Mouse (Mus musculus) cerebellum, postnatal 25 days (tissue): Measurements from ENCODE around the gene Tspan10.
"Not testable (repeated sequence)": the region's sequence is repeated elsewhere in the genome, so short reads cannot be mapped to it uniquely, and the experiment has no call there.

Source experiments
- DNase-seq, 2 experiments: peaks; one replicate each; pipeline ENCODE4 v3.0.0; 2021; ENCODE audit warnings: mixed read lengths in 2 of 2

The Tspan10 gene

DNA sequence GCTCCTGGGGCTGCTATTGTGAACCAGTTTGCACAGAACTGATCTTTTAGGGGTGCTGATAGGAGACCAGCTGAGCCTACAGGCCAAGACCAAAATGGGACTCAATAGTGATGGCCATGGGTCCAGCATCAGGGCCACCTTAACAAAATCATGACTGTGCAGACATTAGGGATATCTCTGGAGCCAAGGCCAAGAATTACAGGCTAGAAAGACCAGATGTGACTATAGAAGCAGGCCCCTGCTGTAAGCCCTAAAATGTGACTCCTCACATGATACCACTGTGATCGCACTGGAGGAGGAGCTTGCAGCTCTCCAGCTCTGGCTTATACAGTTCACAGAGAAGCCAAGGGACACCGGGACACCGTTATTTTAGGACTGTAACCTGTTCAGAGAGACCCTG, at the start of gene Tspan10:
TSS of gene Tspan10 (plus strand) at position 301 of the 400 bp plus-strand sequence.
- no peak for DNase-seq

DNA sequence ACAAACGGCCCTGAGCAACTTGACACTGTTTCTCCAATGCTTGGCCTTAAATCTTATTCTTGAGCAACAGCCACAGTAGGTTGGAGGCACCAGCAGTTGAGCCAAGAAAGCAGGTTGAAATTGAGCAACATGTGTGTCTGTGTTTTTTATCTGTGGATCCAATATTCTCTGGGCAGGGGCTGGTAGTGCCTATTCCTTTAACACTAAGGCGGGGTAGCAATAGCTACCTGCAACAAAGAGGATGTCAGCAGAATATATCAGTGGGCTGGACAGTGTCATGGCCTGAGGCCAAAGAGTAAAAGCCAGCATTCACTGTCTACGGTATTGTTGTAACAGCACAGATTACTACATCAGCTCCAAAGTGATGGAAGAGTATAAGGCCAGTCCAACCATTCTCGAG, 46.8 kb upstream of the Tspan10 start:
- no peak for DNase-seq

DNA sequence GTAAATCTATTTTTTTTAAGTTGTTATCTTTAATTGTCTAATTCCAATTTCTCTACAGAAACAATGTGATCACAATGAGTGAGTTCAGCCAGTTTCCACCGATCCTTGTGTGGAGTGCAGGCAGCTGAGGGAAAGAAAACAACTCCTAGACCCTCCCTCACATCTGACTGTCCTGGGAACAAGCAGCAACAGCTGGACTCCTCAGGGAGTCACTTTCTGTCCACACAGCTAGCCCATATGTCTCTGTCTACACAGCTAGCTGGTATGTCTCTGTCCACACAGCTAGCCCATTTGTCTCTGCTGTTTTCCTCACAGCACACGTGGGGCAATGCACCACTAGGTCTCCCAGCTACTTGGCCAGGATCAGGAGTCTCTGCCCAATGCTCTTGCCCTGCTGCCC, 44.8 kb upstream of the Tspan10 start:
- no peak for DNase-seq

DNA sequence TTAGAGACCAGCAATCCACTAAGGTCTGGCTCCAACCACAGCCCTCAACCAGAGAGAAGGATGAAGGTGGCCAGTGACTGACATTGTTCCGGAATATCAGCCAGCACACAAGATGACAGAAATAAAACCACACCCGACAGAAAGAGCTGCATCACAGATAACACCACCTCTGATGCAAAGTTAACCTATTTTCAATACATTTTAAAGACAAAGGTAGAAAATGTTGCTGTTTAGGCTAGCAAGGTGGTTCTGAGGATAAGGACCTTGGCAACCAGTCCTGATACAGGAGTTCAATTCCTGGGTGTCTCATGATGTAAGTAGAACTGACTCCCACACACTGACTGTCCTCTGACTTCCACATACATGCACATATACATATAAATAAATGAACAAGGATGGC, 43.1 kb upstream of the Tspan10 start:
- DNase-seq, result no peak

DNA sequence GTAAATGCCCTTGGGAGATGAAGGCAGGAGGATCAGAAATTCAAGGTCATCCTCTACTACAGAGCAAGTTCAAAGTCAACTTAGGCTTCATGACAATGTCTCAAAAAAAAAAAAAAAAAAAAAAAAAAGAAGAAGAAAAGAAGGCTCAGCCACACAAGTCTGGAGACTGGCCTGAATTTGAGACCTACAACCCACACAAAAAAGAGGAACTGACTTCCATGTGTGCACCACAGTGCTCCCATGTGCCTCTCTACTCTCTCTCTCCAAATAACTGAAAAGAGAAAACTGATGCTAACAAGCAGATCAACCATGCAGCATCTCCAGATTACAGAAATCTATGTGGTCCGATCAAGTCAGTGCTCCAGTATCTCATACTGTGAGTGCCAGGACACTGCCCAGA, 37.6 kb upstream of the Tspan10 start:
- DNase-seq, result no peak

DNA sequence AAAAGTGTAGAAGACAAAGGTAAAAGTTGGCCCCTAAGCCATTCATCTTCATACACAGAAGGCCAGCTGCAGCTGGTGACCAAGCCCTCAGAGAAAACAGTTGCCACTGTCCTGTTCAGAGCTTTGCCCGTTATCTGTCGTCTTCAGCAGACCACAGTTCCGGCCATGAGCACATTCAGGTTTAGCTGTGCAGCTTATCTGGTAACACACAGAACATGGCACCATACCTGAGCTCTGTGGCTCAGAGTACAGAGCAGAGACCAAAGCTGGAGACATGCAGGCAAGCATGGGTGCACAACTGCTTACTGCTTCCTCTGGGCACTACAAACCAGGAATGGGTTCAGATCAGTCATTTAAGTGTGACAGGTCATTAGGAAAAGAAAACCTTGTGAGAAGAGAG, 36.6 kb upstream of the Tspan10 start:
- DNase-seq, result no peak

DNA sequence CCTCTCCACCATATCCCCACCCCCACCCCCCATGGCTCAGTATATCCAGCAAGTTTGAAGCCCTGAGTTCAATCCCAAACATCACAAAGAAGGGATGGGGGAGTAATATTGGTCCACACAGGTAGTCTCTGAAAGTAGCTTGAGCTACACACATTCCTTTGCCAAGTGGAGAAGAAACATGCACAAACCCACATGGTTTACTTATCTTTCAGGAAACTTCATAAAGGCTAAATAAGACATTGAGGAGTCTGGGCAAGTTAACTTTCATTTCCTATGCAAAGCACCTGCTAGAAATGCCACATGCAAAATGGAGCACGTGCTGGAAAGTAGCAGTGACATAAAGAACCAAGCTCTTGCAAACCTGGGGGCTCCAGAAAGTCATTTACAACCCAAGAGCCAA, 36.0 kb upstream of the Tspan10 start:
- DNase-seq, result no peak

DNA sequence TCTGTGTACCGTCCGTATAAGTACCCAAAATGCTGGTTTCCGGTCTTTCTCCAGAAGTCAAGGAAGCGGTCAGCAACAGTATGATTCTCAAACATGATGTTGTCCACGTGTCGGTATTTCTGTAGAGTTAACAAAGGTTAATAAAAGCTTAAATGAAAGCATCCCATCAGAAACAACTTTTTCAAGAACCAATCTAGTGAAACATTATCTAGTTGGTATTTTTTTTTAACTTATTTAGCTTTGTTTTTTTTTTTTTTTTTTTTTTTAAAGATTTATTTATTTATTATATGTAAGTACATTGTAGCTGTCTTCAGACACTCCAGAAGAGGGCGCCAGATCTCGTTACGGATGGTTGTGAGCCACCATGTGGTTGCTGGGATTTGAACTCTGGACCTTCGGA, 28.8 kb upstream of the Tspan10 start:
- not testable (repeated sequence) for DNase-seq

DNA sequence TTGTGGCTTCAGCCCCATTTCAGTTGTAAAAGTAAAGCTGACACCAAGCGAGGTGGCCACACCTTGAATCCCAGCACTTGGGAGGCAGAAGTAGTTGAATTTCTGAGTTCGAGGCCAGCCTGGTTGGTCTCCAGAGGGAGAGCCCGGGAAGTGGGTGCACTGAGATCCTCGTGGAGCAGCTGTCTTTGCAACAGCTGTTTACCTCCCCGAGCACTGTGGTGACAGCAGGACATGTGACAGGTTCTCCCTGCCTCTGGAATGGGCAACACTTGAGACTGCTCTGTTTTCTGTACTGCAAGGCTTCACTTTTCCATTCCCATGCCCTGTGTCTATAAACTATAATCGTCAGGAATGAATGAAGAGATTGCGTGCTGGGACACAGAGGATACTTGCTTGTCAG, 24.6 kb upstream of the Tspan10 start:
- no peak for DNase-seq

DNA sequence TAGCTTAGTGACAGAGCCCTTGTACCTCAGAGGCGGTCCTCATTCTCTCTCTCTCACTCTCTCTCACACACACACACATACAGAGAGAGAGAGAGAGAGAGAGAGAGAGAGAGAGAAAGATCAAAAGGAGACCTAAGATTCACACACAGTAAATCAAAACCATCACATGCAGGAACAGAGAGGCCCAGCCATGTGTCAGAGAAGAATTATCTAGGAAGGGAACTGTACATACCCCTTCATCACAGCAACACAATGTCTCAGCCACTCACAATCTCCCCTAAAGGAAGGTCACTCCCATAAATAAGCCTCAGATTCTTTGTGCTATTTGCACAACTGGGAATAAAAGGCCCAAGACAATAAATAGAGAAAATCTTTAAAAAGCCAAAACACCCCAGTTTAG, 23.9 kb upstream of the Tspan10 start:
- no peak for DNase-seq

DNA sequence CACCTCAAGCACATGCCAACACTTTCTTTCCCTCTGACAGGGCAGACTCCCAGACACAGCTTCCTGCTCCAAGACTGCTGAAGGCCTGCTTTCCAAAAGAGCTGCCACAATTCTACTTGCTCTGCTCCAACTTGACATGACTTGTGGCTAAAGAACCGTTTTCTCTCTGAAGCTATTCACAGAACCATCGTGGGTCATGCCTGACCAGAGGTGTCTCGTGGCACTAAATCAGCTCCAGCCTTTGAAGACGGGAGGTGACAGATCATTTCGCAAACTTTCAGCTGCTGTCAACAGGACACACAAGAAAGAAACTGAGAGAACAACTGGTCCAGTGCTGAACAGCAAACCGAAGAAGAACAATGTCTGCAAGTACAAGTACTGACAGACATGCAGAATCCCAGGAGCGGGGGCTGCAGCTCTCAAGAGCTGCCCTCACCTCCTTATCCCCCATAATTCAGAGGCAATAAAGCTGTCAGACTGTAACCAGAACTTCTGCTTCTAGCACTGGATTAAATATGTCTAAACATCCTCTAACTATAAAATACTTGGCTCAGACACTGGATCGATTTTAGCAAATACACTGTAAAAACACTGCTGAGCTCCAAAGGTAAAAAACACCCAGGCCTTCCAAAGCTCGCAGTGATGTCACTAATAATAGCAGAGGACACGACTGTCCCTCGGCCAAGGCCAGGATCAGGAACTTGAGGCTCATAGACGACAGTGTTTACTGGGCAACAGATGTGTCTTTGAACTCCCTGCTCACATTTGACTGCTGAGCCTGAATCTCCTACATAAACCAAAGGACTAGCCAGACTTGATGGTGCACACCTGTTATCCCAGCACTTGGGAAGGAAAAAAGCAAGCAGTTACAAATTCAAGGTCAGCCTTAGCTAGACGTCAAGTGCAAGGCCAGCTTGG, 19.5 kb upstream of the Tspan10 start:
- DNase-seq, result no peak

DNA sequence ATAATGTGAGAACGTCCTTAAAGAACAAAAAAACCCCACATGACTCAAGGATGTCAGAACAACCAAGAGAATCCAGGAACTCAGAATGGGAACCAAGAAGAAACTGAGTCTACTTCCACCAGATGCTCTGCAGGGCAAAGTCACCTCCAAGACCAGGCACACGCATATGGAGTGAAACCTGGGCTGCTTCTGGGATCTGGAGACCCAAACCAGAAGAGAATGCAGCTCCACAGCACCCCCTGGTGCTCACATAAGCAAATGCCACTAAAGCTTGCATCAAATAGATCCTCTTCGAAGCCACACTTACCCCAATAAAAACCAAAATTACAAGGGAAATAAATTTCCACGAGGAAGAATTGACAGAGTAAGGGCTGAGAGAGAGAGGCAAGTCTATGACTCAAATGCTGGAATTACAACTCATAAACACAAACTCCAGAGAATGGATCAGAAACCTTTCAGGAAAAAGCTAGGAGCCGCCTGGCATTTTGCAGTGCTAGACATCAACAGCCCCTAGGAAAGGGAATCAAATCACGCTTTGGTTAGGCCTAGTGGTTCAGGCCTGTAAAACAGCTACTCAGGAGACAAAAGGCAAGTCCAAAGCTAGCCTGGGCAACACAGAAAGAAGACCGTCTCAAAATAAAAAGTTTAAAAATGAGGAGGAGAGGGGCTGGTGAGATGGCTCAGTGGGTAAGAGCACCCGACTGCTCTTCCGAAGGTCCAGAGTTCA, 18.7 kb upstream of the Tspan10 start:
- peak; percentile 69 to 79 for DNase-seq

DNA sequence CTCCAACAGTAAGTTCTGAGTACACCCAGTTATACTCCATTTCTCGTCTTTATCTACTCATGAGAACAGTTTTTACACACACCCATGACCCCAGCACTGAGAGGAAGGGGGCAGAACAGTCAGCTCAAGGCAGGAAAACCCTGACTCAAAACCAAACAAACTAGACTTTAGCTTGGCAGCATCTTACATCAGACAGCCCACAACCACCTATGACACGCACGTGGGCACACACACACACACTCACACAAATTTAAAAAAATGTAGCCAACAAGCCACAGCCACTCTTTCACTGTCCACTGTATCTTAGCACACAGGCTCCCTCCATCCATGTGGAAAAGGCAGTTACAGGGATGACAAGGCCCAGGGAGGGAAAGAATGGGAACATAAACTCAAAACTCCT, 15.7 kb upstream of the Tspan10 start:
- no peak for DNase-seq

DNA sequence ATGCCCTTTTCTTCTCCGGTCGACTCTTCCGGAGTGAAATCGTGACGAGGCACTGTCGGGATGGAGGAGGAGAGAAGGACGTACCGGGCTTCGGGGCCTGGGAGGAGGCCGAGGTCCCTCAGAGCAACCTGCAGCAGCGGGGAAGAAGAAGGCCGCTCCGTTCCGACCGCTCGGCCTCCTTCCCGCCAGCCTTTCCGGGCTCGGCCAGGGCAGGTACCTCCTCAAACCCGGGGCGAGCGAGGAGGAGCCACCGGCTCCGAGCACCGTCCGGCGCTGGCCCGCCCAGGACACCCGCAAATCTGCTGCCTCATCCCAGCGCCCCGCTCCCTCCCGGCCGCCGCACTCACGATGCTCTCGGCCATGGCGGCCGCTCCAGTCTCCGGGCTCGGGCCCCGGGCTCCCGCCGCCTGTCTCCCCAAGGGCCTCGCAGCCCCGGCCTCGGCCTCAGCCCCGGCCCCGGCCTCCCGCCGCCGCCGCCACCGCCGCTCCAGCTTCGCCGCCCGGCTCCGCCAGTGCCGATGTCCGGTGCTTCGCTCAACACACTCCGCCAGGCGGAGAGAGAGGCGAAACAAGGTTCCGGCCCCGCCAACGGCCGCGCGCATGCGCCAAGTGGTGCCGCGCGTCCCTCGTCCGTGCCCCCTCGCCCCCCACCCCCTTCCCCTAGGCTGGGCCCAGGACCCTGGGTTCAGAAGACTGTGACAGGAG, 5.1 kb upstream of the Tspan10 start, which contains the start of gene Nploc4:
TSS of gene Nploc4 (minus strand) at position 557 of the 705 bp plus-strand sequence.
- peak; percentile 92 to 93 for DNase-seq

DNA sequence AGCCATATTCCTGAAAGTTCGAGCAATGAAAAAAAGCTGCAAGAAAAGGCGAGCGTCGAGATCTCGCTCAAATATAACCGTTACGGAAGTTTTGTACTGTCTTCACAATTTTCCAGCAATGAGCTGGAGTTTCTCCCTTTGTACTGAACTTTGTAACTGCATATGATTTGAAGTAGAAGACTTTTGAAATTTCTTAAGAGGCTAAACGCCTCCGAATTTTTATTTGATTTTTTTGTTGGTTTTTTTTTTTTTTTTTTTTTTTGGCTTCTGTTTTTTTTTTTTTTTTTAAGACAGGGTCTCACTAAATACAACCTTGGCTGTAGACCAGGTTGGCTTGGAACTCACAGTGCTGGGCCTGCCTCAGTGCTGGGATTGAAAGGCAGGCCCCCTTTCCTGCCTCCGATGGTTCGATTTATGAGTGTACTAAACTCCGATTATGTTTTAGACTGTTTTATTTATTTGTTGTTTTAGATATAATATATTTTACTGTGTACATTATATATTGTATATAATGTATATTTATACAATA, 4.5 kb upstream of the Tspan10 start:
- no peak for DNase-seq

DNA sequence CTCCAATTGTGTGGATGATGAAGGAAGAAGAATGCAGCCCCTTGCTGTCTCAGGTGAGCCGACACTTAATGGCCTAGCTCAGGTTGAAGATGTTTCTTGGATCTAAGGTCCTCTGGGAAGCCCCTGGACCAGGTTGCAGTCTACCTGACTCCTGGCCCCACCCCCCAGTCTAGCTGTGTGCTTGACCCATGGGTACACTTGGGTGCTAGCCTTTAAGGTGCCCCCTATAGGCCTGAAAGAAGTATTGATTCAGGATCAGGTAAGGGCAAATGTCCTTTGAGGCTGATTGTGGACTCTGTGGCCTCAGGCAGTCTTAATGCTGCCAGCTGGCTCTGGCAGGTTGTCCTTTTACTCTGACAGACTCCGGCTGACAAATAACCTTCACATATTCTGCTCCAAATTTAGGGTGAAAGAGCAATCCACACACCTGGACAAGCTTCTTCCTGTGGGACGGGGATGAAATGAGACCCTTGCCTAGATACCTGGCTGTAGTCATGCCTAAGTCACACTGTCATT, 379 bp downstream of the Tspan10 start:
- DNase-seq, result no peak

DNA sequence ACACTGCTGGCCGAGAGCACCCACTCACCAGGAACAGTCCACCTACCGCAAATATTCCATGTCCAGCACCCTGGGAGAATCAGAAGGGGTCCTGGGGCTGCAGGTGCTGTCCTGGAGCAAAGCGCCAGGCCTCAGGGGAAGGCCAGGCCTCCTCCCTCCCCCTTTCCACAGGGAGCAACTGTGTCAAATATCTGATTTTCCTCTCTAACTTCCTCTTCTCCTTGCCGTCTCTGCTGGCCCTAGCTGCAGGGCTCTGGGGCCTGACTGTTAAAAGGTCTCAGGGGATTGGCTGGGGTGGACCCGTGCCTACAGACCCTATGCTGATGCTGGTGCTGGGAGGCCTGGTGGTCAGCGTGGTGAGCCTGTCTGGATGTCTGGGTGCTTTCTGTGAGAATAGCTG, 1.7 kb downstream of the Tspan10 start:
- DNase-seq, result no peak

DNA sequence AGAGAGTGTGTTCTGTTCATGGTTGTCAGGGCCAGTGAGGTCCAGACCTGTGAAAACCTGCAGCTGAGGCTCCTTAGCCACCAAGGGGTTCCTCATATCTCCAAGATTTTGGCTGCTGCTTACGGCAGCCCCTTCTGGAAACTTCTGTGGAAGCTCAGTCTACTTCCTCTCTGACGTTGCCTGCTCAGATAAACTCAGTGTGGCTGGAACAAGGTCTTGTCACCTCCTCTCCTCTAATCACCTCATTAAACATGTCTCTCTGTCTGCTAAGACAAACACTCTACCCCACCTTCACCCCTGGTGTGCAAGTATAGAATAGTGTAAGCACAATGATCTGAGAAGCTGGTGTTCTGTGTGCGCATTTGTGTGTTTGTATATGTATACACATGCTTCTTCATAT, 3.0 kb downstream of the Tspan10 start:
- no peak for DNase-seq

DNA sequence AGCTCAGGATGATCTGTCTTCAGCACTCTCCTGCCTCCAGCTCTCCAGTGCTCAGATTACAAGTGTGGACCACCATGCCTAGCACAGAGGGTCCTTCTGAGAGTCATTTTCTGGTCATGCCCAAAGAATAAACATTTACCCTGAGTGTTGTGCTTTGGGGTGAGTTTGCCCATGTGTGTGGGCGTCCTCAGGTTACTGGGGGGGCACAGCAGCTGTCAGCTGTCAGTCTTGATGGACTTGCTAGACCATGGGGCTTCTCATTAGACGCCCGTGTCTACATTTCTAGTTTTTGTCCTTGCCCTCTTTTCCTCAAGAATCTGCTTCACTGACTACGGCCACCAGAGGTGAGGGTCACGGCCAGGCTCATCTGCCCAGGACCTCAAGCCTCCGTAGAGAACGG, 4.7 kb downstream of the Tspan10 start:
- DNase-seq, result no peak

DNA sequence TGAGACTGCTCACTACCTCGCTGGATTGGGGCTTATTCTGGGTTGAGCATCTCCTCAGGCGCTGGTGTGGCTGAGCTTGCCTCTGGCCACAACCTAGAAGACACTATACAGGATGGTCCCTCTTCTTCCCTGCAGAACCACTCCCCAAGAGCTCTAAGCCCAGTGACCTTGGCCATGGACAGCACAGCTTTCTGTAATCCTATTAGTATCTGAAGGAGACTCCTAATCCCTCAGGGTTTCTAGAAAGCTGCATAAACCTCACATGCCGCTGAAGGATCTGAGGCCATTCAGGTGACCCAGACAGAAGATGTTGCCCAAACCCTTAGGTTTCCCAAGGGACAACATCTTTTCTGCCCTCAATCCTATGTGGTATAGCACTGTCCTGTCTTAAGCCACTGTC, 9.8 kb downstream of the Tspan10 start:
- DNase-seq, result no peak

DNA sequence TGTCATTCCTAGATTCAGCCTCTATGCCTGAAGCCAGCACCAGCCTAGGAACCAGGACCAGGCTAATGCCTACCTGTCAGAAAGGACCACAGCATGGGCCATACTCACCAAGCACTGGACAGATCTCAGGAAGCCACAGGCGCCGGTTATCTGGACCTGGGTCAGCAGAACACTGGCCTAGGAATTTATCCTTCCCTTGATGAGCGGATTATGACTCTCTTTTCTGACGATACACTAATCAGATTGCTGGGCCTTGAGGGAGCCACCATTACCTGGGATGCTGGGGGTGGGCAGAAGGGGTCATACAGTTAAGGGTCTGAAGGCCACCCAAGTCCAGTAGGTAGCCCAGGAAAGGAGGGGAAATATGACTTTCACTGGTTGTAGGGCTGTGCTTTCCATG, 10.9 kb downstream of the Tspan10 start, which contains the start of gene Pde6g:
TSS of gene Pde6g (minus strand) at position 195 of the 400 bp plus-strand sequence.
- no peak for DNase-seq

DNA sequence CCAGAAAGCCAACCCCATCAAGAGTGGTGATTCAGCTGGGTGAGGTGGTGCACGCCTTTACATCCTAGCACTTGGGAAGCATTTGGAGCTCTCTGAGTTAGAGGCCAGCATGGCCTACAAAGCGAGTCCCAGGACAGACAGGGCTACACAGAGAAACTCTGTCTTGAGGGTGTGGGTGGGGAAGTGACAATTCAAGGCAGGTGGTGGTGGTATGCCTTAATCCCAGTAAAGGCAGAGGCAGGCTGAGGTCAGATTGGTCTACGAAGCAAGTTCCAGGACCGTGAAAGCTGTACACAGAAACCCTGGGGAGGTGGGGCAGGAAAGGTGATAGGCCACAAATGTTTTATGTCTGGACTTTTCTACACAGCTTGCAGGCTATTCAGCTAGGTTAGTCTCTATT, 12.5 kb downstream of the Tspan10 start:
- DNase-seq, result no peak

DNA sequence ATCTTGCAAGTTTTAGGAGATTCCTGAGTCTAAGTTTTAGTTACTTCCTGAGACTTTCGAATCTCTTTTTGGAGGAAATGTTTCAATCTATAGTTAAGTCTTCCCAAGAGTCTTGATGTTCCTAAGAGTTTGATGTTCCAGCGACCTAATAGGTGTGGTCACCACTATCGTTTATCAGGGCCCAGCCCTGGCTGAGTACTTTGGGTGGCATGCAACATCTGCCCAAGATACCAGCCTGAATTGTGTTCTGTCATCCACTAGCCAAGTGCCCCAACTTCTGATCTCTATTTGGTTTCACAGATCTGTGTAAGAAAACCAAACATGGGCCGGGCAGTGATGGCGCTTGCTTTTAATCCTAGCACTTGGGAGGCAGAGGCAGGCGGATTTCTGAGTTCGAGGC, 13.0 kb downstream of the Tspan10 start:
- no peak for DNase-seq
